Mouse (Mus musculus) intestine, embryonic 15.5 days (tissue): ENCODE measurements around the gene Mcfd2. TPM values are rescaled to one million over a fixed set of nuclear protein-coding genes. Genes with fewer than 3 reads are reported as not detected.

ENCODE experiments used
- ATAC-seq: fragments of 200-750 bp; cut with Nextera tagmentation; 2 replicates; pipeline ENCODE4 v1.8.0; 2017; ENCODE audit warnings: moderate TSS enrichment, moderate library complexity
- H3K27ac ChIP-seq: fragments of 300-500 bp; sonication (generic); 2 replicates; pipeline ENCODE4 v1.5.1; 2015; ENCODE audit warnings: mild to moderate bottlenecking, inconsistent platforms
- H3K27me3 ChIP-seq: fragments of 300-500 bp; sonication (generic); replicated peaks from 2 replicates; pipeline ENCODE4 v1.6.1; 2015; ENCODE audit warnings: inconsistent platforms
- H3K36me3 ChIP-seq: fragments of 300-500 bp; sonication (generic); 2 replicates; pipeline ENCODE4 v1.6.1; 2015; ENCODE audit warnings: inconsistent platforms
- H3K4me1 ChIP-seq: fragments of 300-500 bp; sonication (generic); replicated peaks from 2 replicates; pipeline ENCODE4 v1.6.1; 2015; ENCODE audit warnings: inconsistent platforms
- H3K4me2 ChIP-seq: fragments of 300-500 bp; sonication (generic); replicated peaks from 2 replicates; pipeline ENCODE4 v1.6.1; 2015; ENCODE audit warnings: mild to moderate bottlenecking, inconsistent platforms
- H3K4me3 ChIP-seq: fragments of 300-500 bp; sonication (generic); replicated peaks from 2 replicates; pipeline ENCODE4 v1.5.1; 2015; ENCODE audit warnings: inconsistent platforms
- H3K9ac ChIP-seq: fragments of 300-500 bp; sonication (generic); 2 replicates; pipeline ENCODE4 v1.6.1; 2015; ENCODE audit warnings: inconsistent platforms
- H3K9me3 ChIP-seq: fragments of 300-500 bp; sonication (generic); 2 replicates; pipeline ENCODE4 v1.6.1; 2016; ENCODE audit warnings: inconsistent platforms
- WGBS: fragments of 180-500 bp; shearing (Covaris S2); methylation state at CpG from one replicate; pipeline ENCODE4 v1.1.7; 2015; 5-methylcytosine and 5-hydroxymethylcytosine counted together
- polyA plus RNA-seq: library from polyadenylated mRNA; unstranded; fragments of >200 nt; fragmentation: Nextera tagmentation; extraction: Ambion mirVana; gene quantifications from 2 replicates; pipeline ENCODE4 v1.2.1, GENCODE M21; 2015

Gene Mcfd2
- polyA plus RNA-seq, 1 experiment from 2014 or later: 117 TPM

DNA sequence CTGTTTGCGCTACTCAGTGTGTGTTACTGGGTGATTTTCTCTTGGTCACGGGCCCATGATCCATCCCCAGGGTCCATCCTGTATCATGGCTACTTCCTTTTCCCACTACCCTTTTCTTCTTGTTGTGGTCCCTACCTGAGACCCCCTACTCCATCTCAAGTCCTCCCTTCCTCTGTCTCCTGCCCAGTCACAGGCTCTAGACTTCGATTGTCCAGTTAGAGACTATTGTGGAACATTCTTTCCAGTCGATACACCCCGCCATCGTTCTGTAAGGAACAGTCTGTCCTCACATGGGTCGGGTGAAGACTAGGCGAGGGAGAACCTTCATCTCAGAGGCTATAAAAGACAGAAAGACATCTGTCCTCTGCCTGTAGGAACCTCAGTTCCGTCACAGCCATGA lies 40.4 kb downstream of the Mcfd2 start:
- H3K4me2 ChIP-seq: no peak overlapping the region
- H3K9me3 ChIP-seq: no peaks in the 10 kb centered on the region
- H3K4me3 ChIP-seq: no peak overlapping the region
- H3K9ac ChIP-seq: no peak overlapping the region
- no peak for ATAC-seq
- 91% methylated on average over 9 of the region's 9 CpGs for WGBS
- no peaks in the 10 kb centered on the region for H3K27me3 ChIP-seq
- H3K27ac ChIP-seq: no peak overlapping the region
- no peaks in the 10 kb centered on the region for H3K36me3 ChIP-seq
- no peaks in the 10 kb centered on the region for H3K4me1 ChIP-seq

GRCm38 (mm10) chr17:87224461-87224860 lies 41.3 kb downstream of the Mcfd2 start:
- no peaks in the 10 kb centered on the region for H3K36me3 ChIP-seq
- ATAC-seq: no peak
- no peaks in the 10 kb centered on the region for H3K4me1 ChIP-seq
- H3K4me3 ChIP-seq: no peak overlapping the region
- WGBS: 68% methylated on average over 2 of the region's 2 CpGs
- H3K27ac ChIP-seq: no peak overlapping the region
- no peak overlapping the region for H3K9ac ChIP-seq
- H3K4me2 ChIP-seq: no peak overlapping the region
- no peaks in the 10 kb centered on the region for H3K9me3 ChIP-seq
- no peaks in the 10 kb centered on the region for H3K27me3 ChIP-seq

GRCm38 (mm10) chr17:87219456-87219855 lies 46.3 kb downstream of the Mcfd2 start:
- Histone ChIP-seq H3K27ac (no peak overlapping the region), H3K4me1 (no peaks in the 10 kb centered on the region), H3K9ac (no peak overlapping the region), H3K27me3 (no peaks in the 10 kb centered on the region), H3K4me3 (no peak overlapping the region), H3K36me3 (no peaks in the 10 kb centered on the region), H3K4me2 (no peak overlapping the region), H3K9me3 (no peaks in the 10 kb centered on the region)
- 84% methylated on average over 9 of the region's 9 CpGs for WGBS
- no peak for ATAC-seq

DNA sequence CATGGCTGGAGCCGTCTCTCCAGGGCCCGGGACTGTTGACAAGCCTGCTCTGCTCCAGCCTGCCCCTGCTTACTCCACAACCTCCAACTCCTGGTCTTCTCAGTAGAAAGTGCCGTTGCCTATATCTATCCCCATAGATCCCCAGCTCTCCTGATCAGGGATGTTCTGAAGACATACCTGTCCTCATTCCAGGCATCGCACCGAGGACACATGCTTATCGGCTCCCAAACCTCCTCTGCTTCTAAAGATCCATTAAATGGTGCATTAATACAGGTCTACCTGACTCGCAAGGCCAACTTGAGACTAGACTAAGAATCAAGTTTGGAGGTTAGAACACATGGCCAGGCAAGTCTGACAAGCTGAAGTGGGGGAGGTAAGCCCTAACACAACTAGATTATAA lies 51.2 kb downstream of the Mcfd2 start:
- Histone ChIP-seq H3K27me3 (no peaks in the 10 kb centered on the region), H3K36me3 (no peaks in the 10 kb centered on the region), H3K9me3 (no peaks in the 10 kb centered on the region), H3K27ac (no peak overlapping the region), H3K4me1 (no peaks in the 10 kb centered on the region), H3K4me3 (no peak overlapping the region), H3K4me2 (no peak overlapping the region), H3K9ac (no peak overlapping the region)
- ATAC-seq: no peak
- WGBS: 92% methylated on average over 7 of the region's 7 CpGs

- H3K36me3 ChIP-seq: no peaks in the 10 kb centered on the region
- no peaks in the 10 kb centered on the region; the same call in 1 of the 2 replicates for H3K4me1 ChIP-seq
- no peak overlapping the region for H3K9ac ChIP-seq
- no peak overlapping the region for H3K4me2 ChIP-seq
- no peak overlapping the region for H3K4me3 ChIP-seq
- no peaks in the 10 kb centered on the region for H3K9me3 ChIP-seq
- H3K27me3 ChIP-seq: no peaks in the 10 kb centered on the region
- no peak overlapping the region for H3K27ac ChIP-seq
- no peak for ATAC-seq
- WGBS: 72% methylated on average over 2 of the region's 2 CpGs
These were observed 55.2 kb downstream of the Mcfd2 start for GRCm38 (mm10) chr17:87210525-87210924.

GRCm38 (mm10) chr17:87206885-87207284 lies 58.9 kb downstream of the Mcfd2 start:
- H3K9me3 ChIP-seq: no peaks in the 10 kb centered on the region
- no peak overlapping the region for H3K9ac ChIP-seq
- no peak overlapping the region for H3K4me2 ChIP-seq
- no peaks in the 10 kb centered on the region for H3K36me3 ChIP-seq
- H3K4me1 ChIP-seq: peaks cover 14% of the 10 kb centered on the region
- no peak for ATAC-seq
- H3K4me3 ChIP-seq: no peak overlapping the region
- 69% methylated on average over 2 of the region's 2 CpGs for WGBS
- no peak overlapping the region for H3K27ac ChIP-seq
- no peaks in the 10 kb centered on the region for H3K27me3 ChIP-seq

Other genes with a start within 250 kb of the Mcfd2 start
- 55.2 and 57.4 TPM in 2 replicates for gene Pigf, start 240.5 kb downstream of the Mcfd2 start, polyA plus RNA-seq
- 129 and 138 TPM in 2 replicates for gene Cript, start 240.4 kb downstream of the Mcfd2 start, polyA plus RNA-seq
- gene Socs5, start 158.3 kb downstream of the Mcfd2 start, polyA plus RNA-seq: 9.2 and 10.7 TPM in 2 replicates
- gene Ttc7, start 17.0 kb upstream of the Mcfd2 start, polyA plus RNA-seq: 22.0 and 24.7 TPM in 2 replicates
- gene Stpg4, start 161.8 kb upstream of the Mcfd2 start, polyA plus RNA-seq: not detected in 2 replicates
- gene Calm2, start 181.0 kb upstream of the Mcfd2 start, polyA plus RNA-seq: 1,049 and 1,135 TPM in 2 replicates